Mouse (Mus musculus) NIH3T3 (cell line): ENCODE measurements around the gene Gm43064.
"Not testable (repeated sequence)": the region's sequence is repeated elsewhere in the genome, so short reads cannot be mapped to it uniquely, and the experiment has no call there.

Source experiments
- DNase-seq: peaks from one replicate; pipeline ENCODE4 v3.0.0-alpha.2; 2012; ENCODE audit warnings: low read depth

Gene Gm43064

GRCm38 (mm10) chr3:103808891-103809798 lies at the start of gene Gm43064, which contains the start of the genes Dclre1b and Ap4b1:
Gene Gm43064 (plus strand): TSS chr3:103809573.
Gene Dclre1b (minus strand): TSS chr3:103809444.
Gene Ap4b1 (plus strand): TSS chr3:103809520.
- peak; percentile 96 for DNase-seq

- no peak for DNase-seq
Measured at GRCm38 (mm10) chr3:103766789-103767188, 42.6 kb upstream of the Gm43064 start.

- DNase-seq = peak; percentile 83
Measured at GRCm38 (mm10) chr3:103771531-103772130, 37.7 kb upstream of the Gm43064 start.

- DNase-seq = no peak
Measured at GRCm38 (mm10) chr3:103772846-103773245, 36.5 kb upstream of the Gm43064 start.

GRCm38 (mm10) chr3:103773508-103773907 lies 35.9 kb upstream of the Gm43064 start:
- DNase-seq = no peak

GRCm38 (mm10) chr3:103774009-103774408 lies 35.4 kb upstream of the Gm43064 start:
- no peak for DNase-seq

GRCm38 (mm10) chr3:103777940-103778339 lies 31.4 kb upstream of the Gm43064 start:
- DNase-seq = no peak

- no peak for DNase-seq
Measured at GRCm38 (mm10) chr3:103778660-103779059, 30.7 kb upstream of the Gm43064 start.

GRCm38 (mm10) chr3:103779183-103779582 lies 30.2 kb upstream of the Gm43064 start:
- DNase-seq = no peak

- DNase-seq = no peak
Measured at GRCm38 (mm10) chr3:103780271-103780670, 29.1 kb upstream of the Gm43064 start.

GRCm38 (mm10) chr3:103780777-103781176 lies 28.6 kb upstream of the Gm43064 start:
- DNase-seq = no peak

- no peak for DNase-seq
Measured at GRCm38 (mm10) chr3:103782844-103783609, 26.3 kb upstream of the Gm43064 start.

- no peak for DNase-seq
Measured at GRCm38 (mm10) chr3:103787225-103787624, 22.1 kb upstream of the Gm43064 start.

- DNase-seq = no peak
Measured at GRCm38 (mm10) chr3:103789096-103789495, 20.3 kb upstream of the Gm43064 start.

GRCm38 (mm10) chr3:103789891-103790345 lies 19.5 kb upstream of the Gm43064 start:
- peak; percentile 66 for DNase-seq

GRCm38 (mm10) chr3:103790346-103791145 lies 18.8 kb upstream of the Gm43064 start:
- DNase-seq = peak; percentile 47

GRCm38 (mm10) chr3:103791230-103792110 lies 17.9 kb upstream of the Gm43064 start, which contains the start of gene Hipk1:
Gene Hipk1 (minus strand): TSS chr3:103791563.
- DNase-seq = peak; percentile 94

GRCm38 (mm10) chr3:103792111-103792406 lies 17.3 kb upstream of the Gm43064 start:
- not testable (repeated sequence) for DNase-seq

GRCm38 (mm10) chr3:103792566-103792965 lies 16.8 kb upstream of the Gm43064 start:
- DNase-seq = no peak

GRCm38 (mm10) chr3:103796389-103796788 lies 13.0 kb upstream of the Gm43064 start:
- DNase-seq = peak; percentile 22
